Mouse (Mus musculus) brain, embryonic 14.5 days (tissue): ENCODE data around the gene Polr1c.

ENCODE experiments used
- CTCF ChIP-seq: fragments of 200-500 bp; IDR thresholded peaks from 2 replicates; pipeline ENCODE4 v1.5.1; 2012; ENCODE audit warnings: inconsistent platforms, mild to moderate bottlenecking, moderate library complexity, borderline replicate concordance; ENCODE audit not compliant: insufficient read depth, insufficient read length; ENCODE audit errors: extremely low read depth
- POLR2A ChIP-seq: fragments of 200-500 bp; IDR thresholded peaks from 2 replicates; pipeline ENCODE4 v1.6.1; 2012; ENCODE audit warnings: mild to moderate bottlenecking, inconsistent platforms, borderline replicate concordance; ENCODE audit not compliant: poor library complexity, insufficient read depth, insufficient read length, severe bottlenecking; ENCODE audit errors: extremely low read depth

GRCm38 (mm10) chr17:46239516-46240114 is 8.2 kb downstream of the Polr1c start:
- TF ChIP-seq CTCF (no peak), POLR2A (no peak)
